Mouse (Mus musculus) MEL (cell line): ENCODE results near the gene Smarcb1. TPM values are rescaled to one million over a fixed set of nuclear protein-coding genes. Genes with fewer than 3 reads are reported as not detected.
A peak's percentile ranks its signal among the peaks of the same experiment; 100 is the strongest.

Experiments used
- DNase-seq: peaks from one replicate; pipeline ENCODE4 v3.0.0; 2011; ENCODE audit warnings: low read depth, low spot score
- H3K27ac ChIP-seq: 2 replicates; pipeline ENCODE4 v1.5.1; 2012; ENCODE audit warnings: low read depth, mild to moderate bottlenecking, control low read depth, low read length, moderate library complexity; ENCODE audit not compliant: control insufficient read depth
- H3K27me3 ChIP-seq, 2 experiments: fragments of 150-350 bp in 1 of 2; sonication (generic) in 1 of 2; 2 replicates each; pipeline ENCODE4 v1.6.1; 2012; ENCODE audit warnings: low read length in 2 of 2, mild to moderate bottlenecking in 2 of 2, improper control_type of control experiment in 1 of 2, moderate library complexity in 1 of 2; ENCODE audit not compliant: insufficient read depth in 2 of 2, control insufficient read depth in 1 of 2
- H3K36me3 ChIP-seq, 2 experiments: 2 replicates each; pipeline ENCODE4 v1.6.1; 2012 to 2014; ENCODE audit warnings: low read length in 2 of 2, improper control_type of control experiment in 1 of 2, inconsistent platforms in 1 of 2, mild to moderate bottlenecking in 1 of 2; ENCODE audit not compliant: insufficient read depth in 2 of 2, control insufficient read depth in 1 of 2
- H3K4me1 ChIP-seq, 2 experiments: fragments of 150-350 bp in 1 of 2; sonication (generic) in 1 of 2; 2 replicates each; pipeline ENCODE4 v1.6.1; 2012; ENCODE audit warnings: low read length in 2 of 2, improper control_type of control experiment in 1 of 2, mild to moderate bottlenecking in 1 of 2; ENCODE audit not compliant: insufficient read depth in 2 of 2, control insufficient read depth in 1 of 2
- H3K4me3 ChIP-seq, 2 experiments: fragments of 150-350 bp in 1 of 2; sonication (generic) in 1 of 2; 2 replicates each; pipeline ENCODE4 v1.5.1; 2012; ENCODE audit warnings: low read depth in 2 of 2, low read length in 2 of 2, mild to moderate bottlenecking in 2 of 2, moderate library complexity in 2 of 2, control low read depth in 1 of 2, improper control_type of control experiment in 1 of 2; ENCODE audit not compliant: control insufficient read depth in 1 of 2, insufficient read depth in 1 of 2
- H3K79me2 ChIP-seq: 2 replicates; pipeline ENCODE4 v1.6.1; 2012; ENCODE audit warnings: mild to moderate bottlenecking, low read length, moderate library complexity; ENCODE audit not compliant: control insufficient read depth, poor library complexity, insufficient read depth
- H3K9ac ChIP-seq: 2 replicates; pipeline ENCODE4 v1.6.1; 2012; ENCODE audit warnings: low read depth, mild to moderate bottlenecking, control low read depth, low read length, moderate library complexity; ENCODE audit not compliant: control insufficient read depth, poor library complexity, severe bottlenecking
- H3K9me3 ChIP-seq: fragments of 150-350 bp; sonication (generic); replicated peaks from 2 replicates; pipeline ENCODE4 v1.6.1; 2012; ENCODE audit warnings: mild to moderate bottlenecking, low read length, improper control_type of control experiment, moderate library complexity; ENCODE audit not compliant: insufficient read depth
- CHD1 ChIP-seq: IDR thresholded peaks from 2 replicates; pipeline ENCODE4 v1.6.1; 2012; ENCODE audit warnings: low read depth, mild to moderate bottlenecking, inconsistent platforms, low read length, improper control_type of control experiment
- CTCF ChIP-seq, 3 experiments: IDR thresholded peaks in 2 of 3; conservative IDR thresholded peaks in 1 of 3; 2 replicates each; pipeline ENCODE4 v1.5.1; 2011 to 2012; ENCODE audit warnings: low read length in 3 of 3, low read depth in 2 of 3, mild to moderate bottlenecking in 2 of 3, improper control_type of control experiment in 1 of 3, inconsistent platforms in 1 of 3, mixed read lengths in 1 of 3, moderate library complexity in 1 of 3; ENCODE audit not compliant: control insufficient read depth in 1 of 3, insufficient read depth in 1 of 3, poor library complexity in 1 of 3, severe bottlenecking in 1 of 3
- E2F4 ChIP-seq: IDR thresholded peaks from 2 replicates; pipeline ENCODE4 v1.6.1; 2011; ENCODE audit warnings: low read depth, low read length, improper control_type of control experiment, borderline replicate concordance
- ELF1 ChIP-seq: IDR thresholded peaks from 2 replicates; pipeline ENCODE4 v1.6.1; 2014; ENCODE audit warnings: low read depth, mild to moderate bottlenecking, inconsistent platforms, low read length, improper control_type of control experiment, moderate library complexity
- GATA1 ChIP-seq: IDR thresholded peaks from 2 replicates; pipeline ENCODE4 v1.6.1; 2011; ENCODE audit warnings: low read depth, low read length, improper control_type of control experiment
- HCFC1 ChIP-seq: IDR thresholded peaks from 2 replicates; pipeline ENCODE4 v1.6.1; 2012; ENCODE audit warnings: low read depth, mild to moderate bottlenecking, inconsistent platforms, low read length, improper control_type of control experiment, moderate library complexity
- MAFK ChIP-seq: IDR thresholded peaks from 2 replicates; pipeline ENCODE4 v1.6.1; 2011; ENCODE audit warnings: low read depth, mild to moderate bottlenecking, low read length, improper control_type of control experiment, borderline replicate concordance
- MAZ ChIP-seq: IDR thresholded peaks from 2 replicates; pipeline ENCODE4 v1.6.1; 2012; ENCODE audit warnings: low read depth, mild to moderate bottlenecking, inconsistent platforms, low read length, improper control_type of control experiment
- MEF2A ChIP-seq: IDR thresholded peaks from 2 replicates; pipeline ENCODE4 v1.6.1; 2014; ENCODE audit warnings: low read depth, mild to moderate bottlenecking, inconsistent platforms, low read length, improper control_type of control experiment; ENCODE audit not compliant: poor library complexity, insufficient replicate concordance, severe bottlenecking; ENCODE audit errors: extremely low read depth
- MXI1 ChIP-seq: IDR thresholded peaks from 2 replicates; pipeline ENCODE4 v1.6.1; 2011; ENCODE audit warnings: mild to moderate bottlenecking, low read depth, low read length, improper control_type of control experiment
- NELFE ChIP-seq: IDR thresholded peaks from 2 replicates; pipeline ENCODE4 v1.6.1; 2011; ENCODE audit warnings: low read depth, low read length, improper control_type of control experiment
- POLR2A ChIP-seq, 2 experiments: IDR thresholded peaks; 2 replicates each; pipeline ENCODE4 v1.6.1; 2011 to 2012; ENCODE audit warnings: low read length in 2 of 2, mild to moderate bottlenecking in 2 of 2, control low read depth in 1 of 2, improper control_type of control experiment in 1 of 2, low read depth in 1 of 2, moderate library complexity in 1 of 2; ENCODE audit not compliant: control insufficient read depth in 1 of 2, insufficient read depth in 1 of 2, poor library complexity in 1 of 2
- POLR2AphosphoS2 ChIP-seq: IDR thresholded peaks from 2 replicates; pipeline ENCODE4 v1.6.1; 2011; ENCODE audit warnings: low read length, improper control_type of control experiment
- POLR2AphosphoS5 ChIP-seq: IDR thresholded peaks from 2 replicates; pipeline ENCODE4 v1.6.1; 2012; ENCODE audit warnings: low read depth, borderline replicate concordance, mild to moderate bottlenecking, inconsistent platforms, low read length, moderate library complexity, mixed read lengths
- RAD21 ChIP-seq: IDR thresholded peaks from 2 replicates; pipeline ENCODE4 v1.6.1; 2011; ENCODE audit warnings: mild to moderate bottlenecking, low read depth, low read length, improper control_type of control experiment
- SIN3A ChIP-seq: IDR thresholded peaks from 2 replicates; pipeline ENCODE4 v1.6.1; 2012; ENCODE audit warnings: low read length, improper control_type of control experiment, inconsistent platforms
- TBP ChIP-seq: IDR thresholded peaks from 2 replicates; pipeline ENCODE4 v1.8.0; 2011; ENCODE audit warnings: low read depth, low read length, improper control_type of control experiment
- TCF12 ChIP-seq: IDR thresholded peaks from 2 replicates; pipeline ENCODE4 v1.6.1; 2014; ENCODE audit warnings: low read depth, mild to moderate bottlenecking, inconsistent platforms, low read length, improper control_type of control experiment, moderate library complexity
- UBTF ChIP-seq: IDR thresholded peaks from 2 replicates; pipeline ENCODE4 v1.6.1; 2012; ENCODE audit warnings: low read depth, mild to moderate bottlenecking, inconsistent platforms, low read length, improper control_type of control experiment, moderate library complexity, borderline replicate concordance; ENCODE audit not compliant: insufficient read depth
- USF1 ChIP-seq: IDR thresholded peaks from 2 replicates; pipeline ENCODE4 v1.6.1; 2014; ENCODE audit warnings: low read depth, mild to moderate bottlenecking, inconsistent platforms, low read length, improper control_type of control experiment, moderate library complexity
- ZC3H11A ChIP-seq: IDR thresholded peaks from 2 replicates; pipeline ENCODE4 v1.6.1; 2012; ENCODE audit warnings: low read depth, mild to moderate bottlenecking, inconsistent platforms, low read length, improper control_type of control experiment
- polyA plus RNA-seq, 2 experiments: library from polyadenylated mRNA; stranded (reverse) in 1 of 2; unstranded in 1 of 2; fragments of >175 nt in 1 of 2; fragments of >200 nt in 1 of 2; gene quantifications; 2 replicates each; pipeline versions ENCODE4 v1.2.1 to v1.2.4; 2012; ENCODE audit warnings: low replicate concordance in 2 of 2, low read depth in 1 of 2; ENCODE audit not compliant: insufficient read length in 2 of 2, insufficient read depth in 1 of 2, missing spikeins in 1 of 2
- total RNA-seq: library from RNA; depleted of rRNA; stranded (reverse); fragments of 300-350 nt; gene quantifications from 2 replicates; pipeline ENCODE4 v1.2.3, GENCODE M21; 2012

The Smarcb1 gene
- total and polyA plus RNA-seq, 3 experiments, result 91.8 to 2,689 (median 117) TPM

- no peak for DNase-seq
- H3K27me3 ChIP-seq, result no peaks in the 10 kb centered on the region; a peak in 1 of 4 replicates
- no peak for TF ChIP-seq GATA1
- TF ChIP-seq TCF12, result no peak
- no peak for TF ChIP-seq NELFE
- no peak for TF ChIP-seq ELF1
- TF ChIP-seq TBP, result no peak
- no peak for TF ChIP-seq POLR2AphosphoS2
- no peak for TF ChIP-seq ZC3H11A
- no peak for TF ChIP-seq MXI1
- TF ChIP-seq RAD21, result no peak
- no peak for TF ChIP-seq MEF2A
- no peak for TF ChIP-seq POLR2AphosphoS5
- no peak for TF ChIP-seq CTCF (IDR thresholded peaks at IDR 0.05 in 2 of 3, conservative IDR thresholded peaks at IDR 0.05 in 1 of 3; ENCODE audit: control insufficient read depth in 1 of 3, insufficient read depth in 1 of 3, low read depth in 2 of 3, low read length in 3 of 3, poor library complexity in 1 of 3, severe bottlenecking in 1 of 3)
- TF ChIP-seq UBTF, result no peak
- no peak for TF ChIP-seq SIN3A
- no peak for TF ChIP-seq HCFC1
- TF ChIP-seq MAZ, result no peak
- TF ChIP-seq USF1, result no peak
- TF ChIP-seq E2F4, result no peak
- no peak for TF ChIP-seq CHD1
- no peaks in the 10 kb centered on the region for H3K9me3 ChIP-seq
- peaks cover 0 to 11% of the 10 kb centered on the region in 2 experiments; a peak in 2 of 4 replicates for H3K36me3 ChIP-seq
- H3K79me2 ChIP-seq, result peaks cover 9% of the 10 kb centered on the region
- no peak within 1 kb of the TSS for H3K27ac ChIP-seq
- H3K4me1 ChIP-seq, result peaks cover 8 to 11% of the 10 kb centered on the region in 2 experiments
- H3K9ac ChIP-seq, result peak within 1 kb of the TSS; percentile 79
- peak within 1 kb of the TSS; percentile 62 to 73 for H3K4me3 ChIP-seq
Observed at GRCm38 (mm10) chr10:75932891-75933290, 11.5 kb upstream of the Smarcb1 start, which contains the start of gene Chchd10. Chchd10 (plus strand) TSS chr10:75933130.

- H3K4me1 ChIP-seq, result peaks cover 4 to 5% of the 10 kb centered on the region in 2 experiments
- peaks cover 9% of the 10 kb centered on the region for H3K79me2 ChIP-seq
- TF ChIP-seq MXI1, result no peak
- TF ChIP-seq HCFC1, result 0 out of 2 replicates have a peak, but pooled peaks have one; percentile 24
- TF ChIP-seq POLR2A (IDR thresholded peaks at IDR 0.05; ENCODE audit: control insufficient read depth in 1 of 2, insufficient read depth in 1 of 2, low read depth in 1 of 2, low read length in 2 of 2, poor library complexity in 1 of 2), result peak; percentile 32 to 35; a peak in 1 of 4 replicates
- no peak for TF ChIP-seq MAFK
- 0 out of 2 replicates have a peak, but pooled peaks have one; percentile 14 for TF ChIP-seq TCF12
- TF ChIP-seq ZC3H11A, result no peak
- peak; percentile 35 for TF ChIP-seq NELFE
- H3K27ac ChIP-seq, result no peak overlapping the region
- H3K4me3 ChIP-seq, result peak overlapping the region; percentile 62 to 73
- peaks cover 0 to 6% of the 10 kb centered on the region in 2 experiments; a peak in 2 of 4 replicates for H3K36me3 ChIP-seq
- H3K27me3 ChIP-seq, result no peaks in the 10 kb centered on the region; a peak in 1 of 4 replicates
- H3K9ac ChIP-seq, result peak overlapping the region; percentile 79
- no peaks in the 10 kb centered on the region for H3K9me3 ChIP-seq
- peak; percentile 57 for DNase-seq
Observed at GRCm38 (mm10) chr10:75932081-75932678, 10.8 kb upstream of the Smarcb1 start.
